Mouse (Mus musculus) cerebellum, postnatal 25 days (tissue): Measurements from ENCODE around the gene Fam178b.
"Not testable (repeated sequence)": the region's sequence is repeated elsewhere in the genome, so short reads cannot be mapped to it uniquely, and the experiment has no call there.

ENCODE experiments used
- DNase-seq, 2 experiments: peaks; one replicate each; pipeline ENCODE4 v3.0.0; 2021; ENCODE audit warnings: mixed read lengths in 2 of 2

The Fam178b gene

DNA sequence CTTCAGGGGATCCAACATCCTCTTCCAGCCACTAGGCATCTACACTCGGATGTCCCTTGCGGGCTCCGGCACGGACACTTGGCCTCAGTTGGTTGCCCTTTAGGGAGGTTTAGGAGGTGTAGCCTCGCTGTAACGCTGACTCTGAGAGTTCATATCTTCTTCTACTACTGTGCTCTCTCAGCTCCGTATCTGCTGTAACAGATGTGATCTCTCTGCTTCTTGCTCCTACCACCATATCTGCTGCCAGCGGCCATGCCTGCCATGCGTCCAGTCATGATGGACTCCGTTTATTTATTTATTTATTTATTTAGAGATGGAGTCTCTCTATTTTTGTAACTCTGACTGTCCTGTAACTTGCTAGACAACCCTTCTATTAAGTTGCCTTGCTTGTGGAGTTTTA, 11.7 kb downstream of the Fam178b start:
- DNase-seq: no peak

DNA sequence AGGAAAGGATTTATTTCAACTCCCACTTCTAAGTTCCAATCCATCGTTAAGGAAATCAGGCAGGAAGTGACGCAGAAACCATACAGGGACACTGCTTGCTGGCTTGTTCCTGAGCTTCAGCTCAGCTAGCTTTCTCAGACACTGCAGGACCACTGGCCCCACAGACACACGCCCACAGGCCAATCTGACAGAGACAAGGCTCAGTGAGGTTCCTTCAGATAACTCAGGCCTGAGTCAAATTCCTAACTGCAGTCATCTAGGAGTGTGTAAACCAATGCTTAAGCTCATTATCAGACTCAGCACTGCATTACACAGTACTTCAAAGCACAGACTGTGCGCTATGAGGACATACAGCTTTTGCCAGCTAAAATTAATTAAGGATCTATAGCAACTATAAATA, 12.7 kb downstream of the Fam178b start:
- DNase-seq: no peak

DNA sequence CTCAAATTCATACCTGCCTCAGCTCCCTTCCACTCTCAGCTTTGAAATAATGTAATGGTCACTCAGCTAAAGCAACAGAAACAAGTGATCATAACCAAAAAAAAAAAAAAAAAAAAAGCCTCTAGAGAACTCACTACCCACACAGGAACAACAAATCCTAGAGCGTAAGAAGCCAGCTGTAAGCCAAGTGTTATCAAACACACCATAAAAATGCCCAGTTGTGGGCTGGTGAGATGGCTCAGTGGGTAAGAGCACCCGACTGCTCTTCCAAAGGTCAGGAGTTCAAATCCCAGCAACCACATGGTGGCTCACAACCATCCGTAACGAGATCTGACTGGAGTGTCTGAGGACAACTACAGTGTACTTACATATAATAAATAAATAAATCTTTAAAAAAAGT, 15.0 kb downstream of the Fam178b start:
- not testable (repeated sequence) for DNase-seq

DNA sequence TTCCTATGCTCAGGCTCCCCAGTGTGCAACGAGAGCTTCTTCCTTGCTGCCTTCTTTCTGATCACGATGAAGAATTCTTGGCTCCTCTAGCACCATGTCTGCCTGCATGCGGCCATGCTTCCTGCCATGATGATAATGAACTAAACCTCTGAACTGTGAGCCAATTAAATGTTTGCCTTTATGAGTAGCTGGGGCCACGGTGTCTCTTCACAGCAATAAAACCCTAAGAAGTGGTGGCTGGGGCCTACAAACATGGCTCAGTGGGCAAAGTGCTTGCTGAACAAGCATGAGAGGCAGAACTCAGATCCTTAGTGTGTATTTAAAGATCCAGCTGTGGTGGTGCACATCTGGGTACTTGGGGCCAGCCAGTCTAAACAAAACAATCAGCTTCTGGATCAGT, 17.0 kb downstream of the Fam178b start:
- DNase-seq: no peak

DNA sequence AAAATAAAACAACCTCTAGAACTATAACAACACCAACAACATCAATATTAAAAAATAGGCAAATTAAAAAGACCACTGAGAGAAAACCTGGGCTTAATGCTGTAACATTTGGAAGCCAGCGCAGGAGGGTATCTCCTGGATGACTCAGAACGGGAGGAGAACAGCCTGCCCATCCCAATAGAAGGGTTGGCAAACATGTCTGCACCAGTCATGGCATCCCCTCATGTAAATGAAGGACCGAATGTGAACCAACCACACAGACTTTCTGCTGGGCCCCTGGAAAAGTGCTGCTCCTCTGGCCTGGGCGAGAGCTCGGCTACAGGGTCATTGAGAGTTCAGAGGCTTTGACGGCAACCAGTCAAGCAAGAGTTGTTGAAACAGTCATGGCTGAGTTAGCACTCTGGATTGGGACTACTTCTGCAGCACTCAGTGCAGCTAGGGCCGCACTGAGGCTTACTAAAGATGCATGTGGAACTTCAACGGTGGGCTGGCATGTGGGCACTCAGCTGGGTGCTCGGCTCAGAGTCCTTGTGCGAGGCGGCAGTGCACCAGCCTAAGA, 17.7 kb downstream of the Fam178b start:
- no peak for DNase-seq

DNA sequence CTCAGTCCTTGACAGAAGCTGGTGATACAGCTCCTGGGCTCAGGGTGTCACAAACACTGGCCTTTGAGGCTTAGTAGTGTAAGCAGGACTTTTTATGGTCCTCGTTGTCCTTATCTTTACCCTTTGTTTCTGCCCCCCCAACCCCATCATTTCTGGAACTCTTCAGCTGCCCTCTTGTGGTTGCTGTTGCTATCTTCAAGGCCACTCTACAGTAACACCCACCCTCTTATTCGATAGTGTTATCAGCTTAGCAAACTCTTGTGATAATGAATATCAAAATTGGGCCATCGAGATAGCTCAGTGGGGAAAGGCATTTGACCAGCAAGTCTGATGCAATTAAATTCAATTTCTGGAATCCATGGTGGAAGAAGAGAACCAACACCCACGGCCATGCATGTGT, 18.5 kb downstream of the Fam178b start:
- peak; percentile 43 to 71 for DNase-seq

DNA sequence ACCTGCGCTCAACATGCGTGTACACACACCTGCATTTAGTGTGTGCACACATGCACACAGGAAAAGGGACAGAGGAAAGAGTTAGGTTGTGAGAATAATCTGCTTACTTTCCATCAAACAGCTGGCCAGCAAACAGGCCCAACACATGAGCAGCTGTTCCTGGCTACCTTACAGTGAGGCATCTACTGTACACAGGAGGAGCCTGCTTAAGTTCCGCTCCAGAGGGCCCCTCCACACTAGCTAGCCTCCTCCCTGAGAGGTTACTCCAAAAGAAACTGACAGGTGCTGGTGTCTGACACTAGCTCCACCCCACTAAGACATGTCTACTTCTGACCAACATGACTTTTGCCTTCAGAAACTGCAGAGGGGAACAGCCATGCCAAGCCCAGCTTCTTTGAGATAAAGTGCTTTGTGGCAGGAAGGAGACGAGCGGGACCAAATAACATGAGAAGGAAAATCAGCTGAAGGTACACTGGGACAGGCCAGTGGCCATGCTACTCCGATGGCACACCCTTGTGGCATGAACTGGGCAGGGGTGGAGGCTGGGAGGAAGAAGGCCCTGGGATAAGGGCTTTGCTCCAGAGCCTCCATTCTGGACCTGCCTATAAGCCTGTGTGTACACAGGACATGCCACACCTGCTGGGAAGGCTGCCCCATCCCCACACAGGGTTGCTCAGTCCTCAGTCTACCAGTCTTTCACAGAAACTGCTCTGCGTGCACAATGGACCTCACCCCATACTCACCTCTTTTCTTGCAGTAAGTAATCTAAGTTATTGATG, 24.2 kb downstream of the Fam178b start:
- DNase-seq: no peak

DNA sequence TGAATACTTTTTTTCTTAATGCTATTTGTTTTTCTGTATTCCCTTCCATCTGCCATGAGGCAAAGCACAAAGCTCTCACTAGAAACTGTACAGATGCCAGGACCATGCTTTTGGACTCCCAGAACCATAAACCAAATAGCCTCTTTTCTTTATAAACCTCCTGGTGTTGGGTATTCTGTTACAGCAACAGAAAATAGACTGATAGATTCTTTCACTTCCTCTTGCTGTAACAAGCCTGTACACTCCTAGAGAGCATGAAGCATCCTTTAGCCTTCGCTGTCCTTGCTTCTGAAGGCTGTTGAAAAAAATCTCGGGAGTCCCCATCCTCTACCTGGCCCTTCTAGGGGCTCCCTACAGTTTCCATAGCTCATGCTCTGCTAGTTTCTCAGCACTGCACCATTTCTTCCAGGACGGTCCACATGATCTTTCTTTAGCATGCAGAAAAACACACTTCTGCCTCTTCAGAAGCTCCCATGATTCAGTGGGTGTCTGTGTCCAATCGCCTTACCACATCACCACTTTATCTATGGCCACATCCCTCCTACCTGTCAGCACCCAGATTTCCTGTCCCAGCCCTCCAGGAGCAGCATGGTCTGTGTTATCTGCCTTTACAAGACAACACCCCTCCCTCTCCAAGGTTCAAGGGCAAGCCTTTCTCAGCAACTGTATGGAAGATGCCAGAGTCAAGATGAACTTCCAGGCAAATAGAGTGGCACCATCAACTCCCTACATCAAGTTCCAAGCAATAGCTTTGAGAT, 25.1 kb downstream of the Fam178b start:
- DNase-seq: no peak

DNA sequence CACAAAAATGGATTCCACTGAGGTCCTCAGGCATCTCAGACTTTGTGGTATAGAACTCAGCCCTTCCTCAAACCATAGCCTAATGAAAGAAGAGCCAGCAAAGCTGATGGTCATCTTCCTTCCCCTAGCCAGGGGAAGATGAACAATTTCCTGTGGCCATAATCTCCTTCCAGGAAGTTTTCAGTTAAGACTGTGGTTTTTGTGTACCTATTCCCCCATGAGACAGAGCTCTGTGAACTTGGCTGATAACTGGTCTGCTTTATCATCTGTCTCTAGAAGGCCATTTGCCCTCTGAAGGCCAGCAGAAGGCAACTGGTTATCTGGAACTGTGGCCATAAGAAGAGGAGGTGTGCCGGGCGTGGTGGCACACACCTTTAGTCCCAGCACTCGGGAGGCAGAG, 26.8 kb downstream of the Fam178b start:
- no peak for DNase-seq

DNA sequence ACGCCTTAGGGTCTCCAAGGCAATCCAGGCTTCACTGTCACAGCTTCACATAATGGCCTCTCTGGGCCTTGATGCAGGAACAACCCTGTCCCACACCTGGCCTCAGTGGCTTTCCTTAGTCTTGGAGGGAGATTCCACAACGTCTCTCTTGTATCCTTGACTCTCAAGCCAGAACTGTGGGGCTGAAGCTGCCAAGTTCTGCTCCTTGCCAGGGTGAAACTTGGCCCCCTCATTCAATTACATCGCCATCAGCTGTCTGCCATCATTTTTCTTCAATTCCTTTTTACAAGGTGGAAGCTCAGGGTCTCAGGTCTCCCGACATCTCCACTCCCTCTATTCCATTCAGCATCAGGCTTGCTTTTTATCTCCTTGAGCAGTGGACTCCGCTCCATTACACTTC, 27.9 kb downstream of the Fam178b start:
- no peak for DNase-seq

DNA sequence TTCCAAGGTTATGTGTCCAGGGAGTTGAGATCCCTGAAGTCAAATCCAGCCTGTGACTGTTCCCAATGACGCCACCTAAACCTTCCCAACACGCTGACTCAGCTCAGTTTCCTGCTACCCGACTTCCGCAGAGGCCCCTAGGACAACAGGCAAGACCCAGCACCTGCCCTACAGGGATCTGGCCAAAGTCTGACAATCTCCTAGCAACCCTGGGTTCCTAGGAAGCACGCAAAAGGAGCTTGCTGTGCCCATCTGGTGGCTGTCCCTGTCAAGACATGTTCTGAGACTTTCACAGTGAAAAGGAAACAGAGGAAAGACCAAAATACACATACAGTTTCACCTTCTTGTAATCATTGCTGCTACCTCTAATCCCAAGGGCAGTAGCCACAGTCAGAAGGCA, 35.4 kb downstream of the Fam178b start:
- peak in 1 of 2 experiments; percentile 40 for DNase-seq

DNA sequence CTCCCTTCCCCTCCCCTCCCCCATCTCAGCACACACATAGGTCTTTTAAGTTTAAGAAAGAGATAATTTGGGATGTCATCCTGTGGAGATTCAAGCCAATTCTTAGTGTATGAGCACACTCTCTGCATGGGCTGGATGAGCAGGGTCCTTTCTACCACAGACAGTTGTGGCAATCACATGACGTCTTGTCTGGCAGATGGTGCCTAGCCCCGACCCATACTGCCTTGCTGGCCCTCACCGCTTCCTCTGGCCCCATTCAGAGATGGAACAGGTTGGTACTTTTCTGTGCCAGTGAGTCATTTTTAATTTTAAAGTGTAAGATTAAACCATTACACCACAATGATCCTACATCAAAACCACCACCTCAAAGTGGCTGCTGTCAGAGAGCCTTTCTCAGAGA, 36.7 kb downstream of the Fam178b start:
- no peak for DNase-seq

DNA sequence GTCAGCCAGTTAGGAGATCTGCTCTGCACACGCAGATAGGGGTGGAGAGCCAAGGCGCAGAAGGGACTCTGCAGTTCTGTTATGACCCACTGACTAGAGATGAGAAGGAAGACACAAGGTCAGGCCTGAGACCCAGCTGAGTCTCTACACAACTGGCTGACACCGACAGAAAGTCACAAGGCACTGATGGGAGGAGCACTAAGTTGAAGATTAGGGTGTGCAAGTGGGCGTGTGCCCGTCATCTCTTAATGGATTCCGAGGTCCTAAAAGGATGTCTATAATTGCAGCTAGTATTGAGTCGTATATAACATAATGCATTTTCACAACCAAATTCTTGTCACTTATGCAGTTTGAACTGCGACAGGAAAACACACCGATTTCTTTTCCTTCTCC, 38.4 kb downstream of the Fam178b start:
- DNase-seq: no peak

DNA sequence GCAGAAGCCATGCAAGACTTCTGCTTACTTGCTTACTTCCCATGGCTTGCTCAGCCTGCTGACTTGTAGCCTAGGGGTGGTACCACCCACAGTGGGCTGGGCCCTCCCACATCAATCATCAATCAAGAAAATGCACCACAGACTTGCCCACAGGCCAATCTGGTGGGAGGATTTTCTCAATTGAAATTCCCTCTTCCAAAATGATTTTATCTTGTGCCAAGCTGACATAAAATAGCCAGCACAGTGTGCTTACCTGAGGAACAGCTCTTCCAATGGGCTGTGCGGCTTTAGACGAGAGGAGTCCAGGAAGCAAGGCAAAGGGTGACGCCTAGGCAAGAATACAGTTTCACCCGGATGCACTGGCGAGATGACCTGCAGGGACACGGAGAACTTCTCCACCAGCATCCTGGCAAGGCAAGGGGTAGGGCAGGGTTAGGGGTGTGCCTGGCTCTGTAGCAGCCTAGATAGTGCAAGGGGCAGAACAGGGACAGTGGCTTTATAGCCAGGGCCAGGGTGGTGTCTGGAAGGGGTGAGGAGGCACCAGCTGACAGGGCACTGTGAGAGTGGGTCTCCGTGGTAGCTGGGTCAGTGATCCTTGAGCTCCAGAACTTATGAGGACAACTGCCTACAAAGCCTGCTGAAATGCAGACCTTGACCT, 38.9 kb downstream of the Fam178b start:
- no peak for DNase-seq

DNA sequence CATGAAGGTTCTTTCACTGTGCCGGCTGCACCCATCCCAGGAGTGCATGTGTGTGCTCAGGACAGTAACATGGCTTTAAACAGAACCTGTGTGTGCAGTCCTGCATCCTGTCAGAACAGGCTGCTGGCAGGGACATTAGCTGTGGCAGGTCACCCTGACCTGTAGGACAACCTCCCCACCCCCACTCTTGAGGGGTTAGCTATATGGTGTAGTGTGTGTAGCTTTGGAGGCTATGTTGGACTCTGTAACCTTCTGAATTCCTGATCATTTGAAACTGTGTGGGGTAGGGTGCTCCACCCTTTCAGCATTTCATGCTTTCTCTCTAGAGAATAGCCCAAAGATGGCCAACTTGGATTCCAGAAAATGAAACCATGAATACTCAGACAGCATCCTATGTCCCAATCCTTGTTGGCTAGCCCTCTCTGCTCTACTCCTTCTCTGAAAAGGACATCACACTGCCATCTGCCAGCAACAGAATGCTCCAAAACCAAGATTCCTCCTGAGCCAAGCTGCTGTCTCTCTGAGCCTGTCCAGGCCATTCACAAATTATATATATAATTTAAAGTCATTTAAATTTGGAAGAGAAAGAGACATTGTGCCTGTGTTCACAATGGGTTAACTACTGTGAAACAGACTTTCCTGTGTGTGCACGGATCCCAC, 47.0 kb downstream of the Fam178b start:
- DNase-seq: peak; percentile 73 to 76

DNA sequence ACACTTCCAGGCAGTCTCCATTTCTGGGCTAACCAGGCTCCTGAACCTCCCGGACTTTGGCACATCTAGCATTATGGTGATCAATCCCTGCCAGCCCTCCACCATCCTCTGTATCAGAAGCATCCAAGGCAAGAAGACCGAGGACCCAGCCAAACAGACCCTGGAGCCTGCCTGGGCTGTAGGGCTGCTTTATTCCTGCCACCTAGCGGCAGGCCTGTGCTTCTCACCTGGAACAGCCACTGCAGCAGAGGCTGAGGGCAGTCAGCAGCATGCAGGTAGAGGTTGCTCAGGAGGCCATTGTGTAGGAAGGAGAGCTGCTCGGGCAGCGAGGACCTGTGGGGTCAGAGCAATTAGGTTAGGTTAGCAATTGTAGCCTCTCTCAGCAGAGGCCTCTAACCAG, 48.0 kb downstream of the Fam178b start:
- peak; percentile 74 to 82 for DNase-seq

DNA sequence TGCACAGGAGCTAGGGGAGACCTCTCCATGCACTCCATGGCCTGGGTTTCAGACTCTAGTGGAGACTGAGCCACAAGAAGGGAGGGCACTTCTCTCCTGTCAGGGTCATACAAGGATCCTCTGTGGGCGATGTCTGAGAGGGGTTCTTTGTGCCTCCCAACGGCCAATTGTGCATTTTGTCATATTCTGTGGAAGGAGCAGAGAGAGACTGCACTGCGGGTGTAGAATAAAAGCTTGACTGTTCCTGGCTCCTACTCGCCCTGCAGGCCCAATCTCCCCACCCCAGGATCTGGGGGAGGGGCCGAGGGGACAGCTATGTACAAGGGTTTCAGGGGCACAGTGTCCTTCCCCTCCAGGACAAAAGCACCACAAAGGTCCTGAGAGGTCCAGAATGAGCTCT, 49.1 kb downstream of the Fam178b start:
- DNase-seq: peak in 1 of 2 experiments; percentile 24

DNA sequence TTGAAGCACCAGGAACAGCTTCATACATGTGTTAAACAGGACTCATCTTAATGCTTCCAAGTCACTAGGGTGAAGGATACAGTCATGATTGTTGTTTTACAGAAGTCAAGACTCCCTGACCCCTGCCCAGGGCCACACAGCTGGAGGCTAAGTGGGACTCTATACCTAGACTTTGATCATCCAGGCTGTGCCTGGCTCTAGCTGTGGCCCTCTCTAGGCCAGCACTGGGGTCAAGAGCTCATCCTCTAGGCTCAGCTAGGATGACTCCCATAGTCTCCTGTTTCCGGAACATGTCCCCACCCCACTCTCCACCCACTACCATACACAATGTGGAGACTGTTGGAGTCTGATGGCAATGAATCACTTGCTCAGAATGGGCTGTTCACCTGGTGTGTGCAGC, 50.1 kb downstream of the Fam178b start:
- no peak for DNase-seq

DNA sequence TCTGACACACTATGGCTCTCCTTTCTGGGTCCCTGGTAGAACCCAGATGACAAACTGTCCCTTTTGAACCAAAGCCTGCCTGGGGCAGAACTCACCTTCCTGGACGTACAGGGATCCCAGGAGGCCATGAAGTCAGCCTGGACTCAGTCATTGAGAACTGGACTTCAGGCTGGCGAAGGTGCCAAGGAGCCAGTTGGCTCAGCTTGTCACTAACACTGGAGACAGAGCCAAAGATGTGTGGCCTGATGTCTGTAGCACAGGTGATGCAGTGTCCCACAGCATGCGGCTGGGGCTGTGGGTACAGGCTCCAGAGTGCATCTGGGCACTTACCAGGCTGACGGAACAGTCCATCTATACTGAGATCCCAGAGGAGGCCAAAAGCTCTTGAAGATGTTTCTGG, 50.9 kb downstream of the Fam178b start:
- peak; percentile 47 to 49 for DNase-seq

DNA sequence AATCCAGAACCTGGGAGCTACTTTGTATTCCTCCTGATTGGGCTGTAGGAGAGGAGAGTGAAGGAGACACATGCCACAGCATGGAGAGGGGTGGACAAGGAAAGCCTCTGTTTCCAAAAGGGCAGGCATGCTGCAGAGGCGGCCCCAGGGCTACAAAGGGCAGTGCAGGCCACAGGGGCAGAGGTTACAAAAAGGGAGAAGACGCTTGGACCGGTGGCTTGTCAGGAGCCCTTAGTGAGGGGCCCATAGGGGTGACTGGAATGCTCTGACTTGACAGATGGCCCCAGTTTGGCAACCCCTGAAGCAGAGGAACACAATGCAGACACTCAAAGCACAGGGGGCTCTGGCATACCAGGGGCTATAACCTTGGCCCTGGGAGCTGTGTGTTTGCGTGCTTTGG, 51.6 kb downstream of the Fam178b start:
- DNase-seq: no peak

DNA sequence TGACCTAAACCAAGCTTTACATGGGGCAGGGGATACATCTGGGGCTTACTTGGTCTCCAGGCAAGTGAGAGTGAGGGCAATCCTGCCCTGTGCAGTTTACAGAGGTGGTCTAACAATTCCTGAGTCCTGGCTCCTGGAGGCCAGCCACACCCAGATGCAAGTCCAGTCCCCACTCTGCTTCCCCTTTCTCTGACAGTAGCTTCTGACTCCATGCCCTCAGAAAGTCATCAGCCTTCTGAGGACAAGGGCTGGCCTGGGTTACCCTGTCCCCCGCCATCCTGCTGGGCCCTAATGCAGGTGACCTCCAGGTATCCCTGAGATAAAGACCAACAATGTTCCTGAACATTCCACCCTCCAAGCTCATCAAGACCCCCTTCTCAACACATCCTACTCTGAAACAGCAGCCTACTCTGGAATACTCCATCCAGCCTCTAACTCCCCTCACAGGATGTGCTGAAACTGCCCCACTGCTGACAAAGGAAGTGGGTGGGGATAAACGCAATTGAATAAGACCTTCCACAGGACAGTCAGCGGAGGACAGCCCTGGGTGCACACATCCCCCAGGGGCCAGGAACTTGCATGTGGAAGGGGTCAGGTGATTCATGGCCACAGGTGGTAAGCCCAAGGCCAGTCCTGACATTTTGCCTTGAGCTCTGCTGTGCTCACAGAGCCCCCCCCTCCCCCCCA, 52.8 kb downstream of the Fam178b start:
- no peak for DNase-seq

DNA sequence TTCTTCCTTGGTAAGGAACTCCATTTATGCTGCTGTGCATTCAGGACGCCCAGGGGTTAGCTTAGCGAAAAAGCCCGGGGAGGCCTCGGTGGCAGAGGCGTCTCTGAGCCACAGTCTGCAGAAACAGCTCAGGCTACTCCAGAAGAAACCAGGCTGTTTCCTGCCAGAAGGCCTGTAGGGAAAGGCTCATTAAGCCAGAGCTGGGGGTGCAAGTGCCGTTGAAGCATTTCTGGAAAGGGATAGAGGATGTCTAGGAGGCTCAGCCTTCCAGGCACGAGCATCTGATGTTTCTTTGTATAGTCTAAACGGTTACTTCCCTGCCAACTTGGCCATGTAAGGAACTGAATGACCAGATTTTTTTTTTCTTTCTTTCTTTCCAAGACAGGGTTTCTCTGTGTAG, 54.4 kb downstream of the Fam178b start:
- DNase-seq: no peak
